Mouse (Mus musculus): ENCODE results near the gene Nppa. TPM values are rescaled to one million over a fixed set of nuclear protein-coding genes. Genes with fewer than 3 reads are reported as not detected.

Gene Nppa
- polyA plus RNA-seq, 1 experiment from 2014 or later = 6,649 TPM

GRCm38 (mm10) chr4:148001866-148002265 lies 1.3 kb downstream of the Nppa start:
- Histone ChIP-seq H3K4me2 (ENCODE audit: low read depth, low read length) (0 out of 2 replicates have a peak overlapping the region, but pooled peaks have one; percentile 1), H3K9ac (ENCODE audit: low read length) (no peak overlapping the region)
- WGBS = 36% methylated on average over 8 of the region's 8 CpGs

GRCm38 (mm10) chr4:148004361-148004760 lies 3.8 kb downstream of the Nppa start:
- no peak overlapping the region for H3K4me2 ChIP-seq (ENCODE audit: low read depth, low read length)
- H3K36me3 ChIP-seq (ENCODE audit: control insufficient read depth, insufficient read depth) = peaks cover 13% of the 10 kb centered on the region
- no peak overlapping the region for H3K9ac ChIP-seq (ENCODE audit: low read length)
- 66% methylated on average over 7 of the region's 7 CpGs for WGBS
- no peak overlapping the region for H3K27ac ChIP-seq (ENCODE audit: low read length)
- no peak overlapping the region for H3K4me3 ChIP-seq (ENCODE audit: low read length)
- H3K27me3 ChIP-seq (ENCODE audit: control insufficient read depth, insufficient read depth, low read length) = no peaks in the 10 kb centered on the region
- ATAC-seq (replicated peaks; ENCODE audit: extremely low read depth, insufficient read depth, low FRiP score) = no peak
- peaks cover 10% of the 10 kb centered on the region for H3K4me1 ChIP-seq (ENCODE audit: control insufficient read depth, insufficient read depth, low read length)
- no peaks in the 10 kb centered on the region for H3K9me3 ChIP-seq (replicated peaks; ENCODE audit: control insufficient read depth, low read length)

More at GRCm38 (mm10) chr4:148001866-148002265, 1.3 kb downstream of the Nppa start:
- Histone ChIP-seq H3K27ac (ENCODE audit: low read length) (no peak overlapping the region), H3K4me1 (ENCODE audit: control insufficient read depth, insufficient read depth, low read length) (peaks cover 11% of the 10 kb centered on the region), H3K36me3 (ENCODE audit: control insufficient read depth, insufficient read depth) (0 out of 2 replicates have a peak, but pooled peaks cover 4% of the 10 kb centered on the region), H3K4me3 (ENCODE audit: low read length) (peak overlapping the region; percentile 26; the same call in 1 of the 2 replicates), H3K27me3 (ENCODE audit: control insufficient read depth, insufficient read depth, low read length) (no peaks in the 10 kb centered on the region), H3K9me3 (replicated peaks; ENCODE audit: control insufficient read depth, low read length) (no peaks in the 10 kb centered on the region)
- ATAC-seq (replicated peaks; ENCODE audit: extremely low read depth, insufficient read depth, low FRiP score) = no peak

- Histone ChIP-seq H3K4me1 (ENCODE audit: control insufficient read depth, insufficient read depth, low read length) (no peaks in the 10 kb centered on the region), H3K4me3 (ENCODE audit: low read length) (no peak overlapping the region), H3K27me3 (ENCODE audit: control insufficient read depth, insufficient read depth, low read length) (no peaks in the 10 kb centered on the region), H3K9ac (ENCODE audit: low read length) (no peak overlapping the region), H3K4me2 (ENCODE audit: low read depth, low read length) (no peak overlapping the region), H3K27ac (ENCODE audit: low read length) (no peak overlapping the region), H3K36me3 (ENCODE audit: control insufficient read depth, insufficient read depth) (peaks cover 54% of the 10 kb centered on the region), H3K9me3 (replicated peaks; ENCODE audit: control insufficient read depth, low read length) (no peaks in the 10 kb centered on the region)
- no peak for ATAC-seq (replicated peaks; ENCODE audit: extremely low read depth, insufficient read depth, low FRiP score)
- WGBS = 73% methylated on average over 4 of the region's 4 CpGs
Measured at GRCm38 (mm10) chr4:148008412-148008811, 7.9 kb downstream of the Nppa start.

GRCm38 (mm10) chr4:148009641-148010040 lies 9.1 kb downstream of the Nppa start:
- 68% methylated on average over 2 of the region's 2 CpGs for WGBS

GRCm38 (mm10) chr4:148011332-148011731 lies 10.8 kb downstream of the Nppa start:
- H3K27me3 ChIP-seq (ENCODE audit: control insufficient read depth, insufficient read depth, low read length) = no peaks in the 10 kb centered on the region
- no peaks in the 10 kb centered on the region for H3K4me1 ChIP-seq (ENCODE audit: control insufficient read depth, insufficient read depth, low read length)
- H3K27ac ChIP-seq (ENCODE audit: low read length) = no peak overlapping the region
- H3K4me2 ChIP-seq (ENCODE audit: low read depth, low read length) = no peak overlapping the region
- H3K36me3 ChIP-seq (ENCODE audit: control insufficient read depth, insufficient read depth) = peaks cover 74% of the 10 kb centered on the region
- no peaks in the 10 kb centered on the region for H3K9me3 ChIP-seq (replicated peaks; ENCODE audit: control insufficient read depth, low read length)
- no peak overlapping the region for H3K4me3 ChIP-seq (ENCODE audit: low read length)
- ATAC-seq (replicated peaks; ENCODE audit: extremely low read depth, insufficient read depth, low FRiP score) = no peak
- no peak overlapping the region for H3K9ac ChIP-seq (ENCODE audit: low read length)
- 84% methylated on average over 3 of the region's 3 CpGs for WGBS

More at GRCm38 (mm10) chr4:148009641-148010040, 9.1 kb downstream of the Nppa start:
- no peak for ATAC-seq (replicated peaks; ENCODE audit: extremely low read depth, insufficient read depth, low FRiP score)
- Histone ChIP-seq H3K9me3 (replicated peaks; ENCODE audit: control insufficient read depth, low read length) (no peaks in the 10 kb centered on the region), H3K36me3 (ENCODE audit: control insufficient read depth, insufficient read depth) (peaks cover 66% of the 10 kb centered on the region), H3K27ac (ENCODE audit: low read length) (no peak overlapping the region), H3K27me3 (ENCODE audit: control insufficient read depth, insufficient read depth, low read length) (no peaks in the 10 kb centered on the region), H3K4me2 (ENCODE audit: low read depth, low read length) (no peak overlapping the region), H3K9ac (ENCODE audit: low read length) (no peak overlapping the region), H3K4me3 (ENCODE audit: low read length) (no peak overlapping the region), H3K4me1 (ENCODE audit: control insufficient read depth, insufficient read depth, low read length) (no peaks in the 10 kb centered on the region)

- ATAC-seq (replicated peaks; ENCODE audit: extremely low read depth, insufficient read depth, low FRiP score) = no peak
- H3K9ac ChIP-seq (ENCODE audit: low read length) = no peak overlapping the region
- no peak overlapping the region for H3K4me2 ChIP-seq (ENCODE audit: low read depth, low read length)
- no peak overlapping the region for H3K27ac ChIP-seq (ENCODE audit: low read length)
- H3K36me3 ChIP-seq (ENCODE audit: control insufficient read depth, insufficient read depth) = peaks cover 80% of the 10 kb centered on the region
- H3K9me3 ChIP-seq (replicated peaks; ENCODE audit: control insufficient read depth, low read length) = no peaks in the 10 kb centered on the region
- WGBS = 88% methylated on average over 4 of the region's 4 CpGs
- H3K4me1 ChIP-seq (ENCODE audit: control insufficient read depth, insufficient read depth, low read length) = no peaks in the 10 kb centered on the region
- no peaks in the 10 kb centered on the region for H3K27me3 ChIP-seq (ENCODE audit: control insufficient read depth, insufficient read depth, low read length)
- no peak overlapping the region for H3K4me3 ChIP-seq (ENCODE audit: low read length)
Measured at GRCm38 (mm10) chr4:148012216-148012615, 11.7 kb downstream of the Nppa start.

GRCm38 (mm10) chr4:148015418-148015817 lies 14.9 kb downstream of the Nppa start:
- peaks cover 78% of the 10 kb centered on the region for H3K36me3 ChIP-seq (ENCODE audit: control insufficient read depth, insufficient read depth)

GRCm38 (mm10) chr4:148016981-148017380 lies 16.5 kb downstream of the Nppa start:
- no peak for ATAC-seq (replicated peaks; ENCODE audit: extremely low read depth, insufficient read depth, low FRiP score)
- no peak overlapping the region for H3K27ac ChIP-seq (ENCODE audit: low read length)
- H3K4me1 ChIP-seq (ENCODE audit: control insufficient read depth, insufficient read depth, low read length) = no peaks in the 10 kb centered on the region
- no peak overlapping the region for H3K4me2 ChIP-seq (ENCODE audit: low read depth, low read length)
- H3K27me3 ChIP-seq (ENCODE audit: control insufficient read depth, insufficient read depth, low read length) = no peaks in the 10 kb centered on the region
- 71% methylated on average over 3 of the region's 3 CpGs for WGBS
- no peak overlapping the region for H3K9ac ChIP-seq (ENCODE audit: low read length)
- H3K4me3 ChIP-seq (ENCODE audit: low read length) = no peak overlapping the region
- H3K36me3 ChIP-seq (ENCODE audit: control insufficient read depth, insufficient read depth) = peaks cover 76% of the 10 kb centered on the region
- H3K9me3 ChIP-seq (replicated peaks; ENCODE audit: control insufficient read depth, low read length) = no peaks in the 10 kb centered on the region

More at GRCm38 (mm10) chr4:148015418-148015817, 14.9 kb downstream of the Nppa start:
- Histone ChIP-seq H3K27ac (ENCODE audit: low read length) (no peak overlapping the region), H3K4me3 (ENCODE audit: low read length) (no peak overlapping the region), H3K4me1 (ENCODE audit: control insufficient read depth, insufficient read depth, low read length) (no peaks in the 10 kb centered on the region), H3K9me3 (replicated peaks; ENCODE audit: control insufficient read depth, low read length) (no peaks in the 10 kb centered on the region), H3K4me2 (ENCODE audit: low read depth, low read length) (no peak overlapping the region), H3K27me3 (ENCODE audit: control insufficient read depth, insufficient read depth, low read length) (no peaks in the 10 kb centered on the region), H3K9ac (ENCODE audit: low read length) (no peak overlapping the region)
- ATAC-seq (replicated peaks; ENCODE audit: extremely low read depth, insufficient read depth, low FRiP score) = no peak
- WGBS = 80% methylated on average over 10 of the region's 10 CpGs

- no peaks in the 10 kb centered on the region for H3K4me1 ChIP-seq (ENCODE audit: control insufficient read depth, insufficient read depth, low read length)
- no peak overlapping the region for H3K9ac ChIP-seq (ENCODE audit: low read length)
- no peaks in the 10 kb centered on the region for H3K9me3 ChIP-seq (replicated peaks; ENCODE audit: control insufficient read depth, low read length)
- no peak overlapping the region for H3K4me3 ChIP-seq (ENCODE audit: low read length)
- no peak overlapping the region for H3K27ac ChIP-seq (ENCODE audit: low read length)
- WGBS = 81% methylated on average over 2 of the region's 2 CpGs
- H3K4me2 ChIP-seq (ENCODE audit: low read depth, low read length) = no peak overlapping the region
- peaks cover 76% of the 10 kb centered on the region for H3K36me3 ChIP-seq (ENCODE audit: control insufficient read depth, insufficient read depth)
- no peak for ATAC-seq (replicated peaks; ENCODE audit: extremely low read depth, insufficient read depth, low FRiP score)
- H3K27me3 ChIP-seq (ENCODE audit: control insufficient read depth, insufficient read depth, low read length) = no peaks in the 10 kb centered on the region
Measured at GRCm38 (mm10) chr4:148018410-148018809, 17.9 kb downstream of the Nppa start.
